Mouse (Mus musculus): Measurements from ENCODE around the gene Olfr180.

Olfr180 gene

DNA sequence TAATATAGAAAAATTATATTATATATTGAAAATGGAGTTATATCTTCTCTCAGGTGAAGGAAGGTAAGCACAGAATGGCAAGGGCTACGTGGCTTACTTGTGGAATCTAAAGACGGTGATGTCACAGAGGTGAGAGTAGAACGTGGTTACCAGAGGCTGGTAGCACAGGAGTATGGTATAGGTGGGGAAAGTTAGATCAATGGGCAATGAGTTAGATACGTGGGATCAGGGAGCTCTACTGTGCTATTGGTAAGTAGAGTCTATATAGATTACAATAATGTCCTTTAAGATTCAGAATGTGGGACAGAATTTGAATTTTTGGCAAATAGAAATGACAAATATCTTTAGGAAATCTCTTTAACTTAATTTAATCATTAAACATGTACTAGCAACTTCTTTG lies at the start of gene Olfr180:
TSS of gene Olfr180 (minus strand) at position 101 of the 400 bp plus-strand sequence.
- DNase-seq, result no peak

GRCm38 (mm10) chr16:58928655-58929054 lies 537 bp downstream of the Olfr180 start, which contains the start of gene Olfr181:
TSS of gene Olfr181 (minus strand) at chr16:58928755.
- no peak for DNase-seq

- no peak for DNase-seq
Observed at GRCm38 (mm10) chr16:58891963-58892362, 37.2 kb downstream of the Olfr180 start, which contains the start of gene Olfr178. TSS of gene Olfr178 (minus strand) at chr16:58892063.

DNA sequence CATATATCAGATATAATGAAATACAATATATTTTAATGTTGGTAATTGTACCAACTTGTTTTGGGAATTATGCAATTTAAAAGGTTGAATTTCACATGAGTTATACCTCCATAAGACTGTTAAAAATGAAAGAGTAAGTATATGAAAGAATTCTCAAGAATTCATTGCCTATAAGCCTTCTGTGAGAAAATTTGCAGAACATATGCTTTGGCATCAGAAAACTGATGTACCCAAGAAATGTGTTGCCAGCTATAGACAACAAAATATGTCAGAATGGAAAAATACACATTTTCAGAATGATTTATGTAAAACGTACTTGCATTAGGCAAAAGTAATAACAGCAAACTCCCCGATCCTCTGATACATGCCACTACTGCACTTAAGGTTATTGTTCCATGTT lies 44.8 kb downstream of the Olfr180 start:
- no peak for DNase-seq

GRCm38 (mm10) chr16:58874668-58875067 lies 54.5 kb downstream of the Olfr180 start, which contains the start of gene Olfr177:
TSS of gene Olfr177 (minus strand) at chr16:58874768.
- no peak for DNase-seq
